Mouse (Mus musculus) forebrain, embryonic 15.5 days (tissue): ENCODE measurements around the gene Ccdc51. TPM values are rescaled to one million over a fixed set of nuclear protein-coding genes. Genes with fewer than 3 reads are reported as not detected.

Experiments
- polyA plus RNA-seq: library from polyadenylated mRNA; unstranded; fragments of >200 nt; fragmentation: Nextera tagmentation; extraction: Ambion mirVana; gene quantifications from 2 replicates; pipeline ENCODE4 v1.2.1, GENCODE M21; 2015

The Ccdc51 gene
- polyA plus RNA-seq, 1 experiment from 2014 or later = 17.3 TPM

Other genes with a start within 250 kb of the Ccdc51 start
- 9.0 and 9.8 TPM in 2 replicates for gene Slc26a6, start 229.2 kb upstream of the Ccdc51 start, polyA plus RNA-seq
- gene Tmem89, start 167.9 kb upstream of the Ccdc51 start, polyA plus RNA-seq = not detected in 2 replicates
- gene Uqcrc1, start 145.9 kb upstream of the Ccdc51 start, polyA plus RNA-seq = 384 and 386 TPM in 2 replicates
- 1.1 and 2.0 TPM in 2 replicates for gene Col7a1, start 128.9 kb upstream of the Ccdc51 start, polyA plus RNA-seq
- not detected in 2 replicates for gene Ucn2, start 96.5 kb upstream of the Ccdc51 start, polyA plus RNA-seq
- 27.3 and 28.0 TPM in 2 replicates for gene Pfkfb4, start 90.7 kb upstream of the Ccdc51 start, polyA plus RNA-seq
- gene Shisa5, start 43.9 kb upstream of the Ccdc51 start, polyA plus RNA-seq = 48.0 and 49.0 TPM in 2 replicates
- gene Trex1, start 22.8 kb upstream of the Ccdc51 start, polyA plus RNA-seq = 16.5 and 16.7 TPM in 2 replicates
- gene Atrip, start 8.4 kb upstream of the Ccdc51 start, polyA plus RNA-seq = 32.0 and 36.5 TPM in 2 replicates
- gene Tma7, start 94 bp downstream of the Ccdc51 start, polyA plus RNA-seq = 568 and 598 TPM in 2 replicates
- 20.7 and 23.5 TPM in 2 replicates for gene Plxnb1, start 12.9 kb downstream of the Ccdc51 start, polyA plus RNA-seq
- gene Fbxw21, start 79.5 kb downstream of the Ccdc51 start, polyA plus RNA-seq = not detected in 2 replicates
- gene Fbxw13, start 113.5 kb downstream of the Ccdc51 start, polyA plus RNA-seq = 0.28 TPM in 1 of 2 replicates, not detected in the other
- gene Fbxw20, start 152.3 kb downstream of the Ccdc51 start, polyA plus RNA-seq = not detected in 2 replicates
- not detected in 2 replicates for gene Fbxw14, start 205.2 kb downstream of the Ccdc51 start, polyA plus RNA-seq